ENCODE assay signal across 26 mouse cellular contexts in genomic region chr15:80502741-80503140, GRCm38 (mm10).
"Had no signal": no experiment of that assay in that cellular context is flagged by ENCODE, and none has a peak within 500 bp of the region (broad histone marks: within the 10 kb centered on the region; RNA-seq: fewer than 3 reads in every experiment).

No protein-coding gene starts in this region.

- H3K4me1 ChIP-seq: intestine, embryonic 15.5 days; kidney, embryonic 15.5 days; limb, embryonic 13.5 days; limb, embryonic 15.5 days; liver, embryonic 12.5 days had no signal

- H3K27me3 ChIP-seq: hindbrain, embryonic 12.5 days; intestine, embryonic 15.5 days; kidney, embryonic 15.5 days; limb, embryonic 13.5 days; limb, embryonic 15.5 days; liver, embryonic 12.5 days had no signal

- H3K9me3 ChIP-seq: hindbrain, embryonic 10.5 days; hindbrain, embryonic 12.5 days; intestine, embryonic 15.5 days; kidney, embryonic 15.5 days; limb, embryonic 13.5 days; limb, embryonic 15.5 days; liver, embryonic 12.5 days had no signal

- H3K4me2 ChIP-seq: heart, embryonic 11.5 days; hindbrain, embryonic 12.5 days; hindbrain, embryonic 14.5 days; intestine, embryonic 15.5 days; kidney, embryonic 15.5 days; limb, embryonic 13.5 days; limb, embryonic 15.5 days; liver, embryonic 12.5 days had no signal

- H3K36me3 ChIP-seq: hindbrain, embryonic 10.5 days; hindbrain, embryonic 12.5 days; intestine, embryonic 15.5 days; kidney, embryonic 15.5 days; limb, embryonic 13.5 days; limb, embryonic 15.5 days; liver, embryonic 12.5 days had no signal

- ATAC-seq: hindbrain, embryonic 16.5 days; intestine, embryonic 15.5 days; liver, embryonic 12.5 days had no signal

- H3K4me3 ChIP-seq: gastrocnemius, adult 2 months; heart, adult 2 months; hindbrain, embryonic 10.5 days; hindbrain, embryonic 12.5 days; intestine, embryonic 15.5 days; kidney, embryonic 15.5 days; limb, embryonic 13.5 days; limb, embryonic 15.5 days; liver, embryonic 12.5 days had no signal

- H3K27ac ChIP-seq: gastrocnemius, adult 2 months; heart, adult 2 months; hindbrain, embryonic 10.5 days; hindbrain, embryonic 12.5 days; hindbrain, embryonic 14.5 days; intestine, embryonic 15.5 days; kidney, embryonic 15.5 days; kidney, postnatal 0 days; limb, embryonic 13.5 days; limb, embryonic 15.5 days; liver, embryonic 12.5 days; liver, embryonic 14.5 days had no signal

- DNase-seq: gastrocnemius, adult 2 months; gastrocnemius, postnatal 10 days; gastrocnemius, postnatal 25 days; heart, adult 2 months; heart, postnatal 10 days; heart, postnatal 4 days; kidney, adult 11 months; kidney, adult 2 months; kidney, adult 9 months; kidney, postnatal 14 days; kidney, postnatal 36 days; layer of hippocampus, adult 9-11 months; layer of hippocampus, postnatal 36 days; left cerebral cortex, postnatal 4 days had no signal

- H3K9ac ChIP-seq: hindbrain, embryonic 12.5 days; hindbrain, embryonic 14.5 days; intestine, embryonic 15.5 days; kidney, embryonic 15.5 days; limb, embryonic 13.5 days; limb, embryonic 15.5 days; liver, embryonic 12.5 days; liver, embryonic 14.5 days had no signal
